Mouse (Mus musculus) thymus, postnatal 4 days (tissue): ENCODE measurements around the gene Tmem170.
"Not testable (repeated sequence)": the region's sequence is repeated elsewhere in the genome, so short reads cannot be mapped to it uniquely, and the experiment has no call there.

Experiments
- DNase-seq: peaks from one replicate; pipeline ENCODE4 v3.0.0; 2021

Tmem170 gene

GRCm38 (mm10) chr8:111871278-111871677 is 5.3 kb downstream of the Tmem170 start:
- DNase-seq = no peak

GRCm38 (mm10) chr8:111870379-111870778 is 6.2 kb downstream of the Tmem170 start:
- DNase-seq = no peak

- DNase-seq = no peak
Measured at GRCm38 (mm10) chr8:111868664-111869063, 7.9 kb downstream of the Tmem170 start.

GRCm38 (mm10) chr8:111865857-111866256 is 10.7 kb downstream of the Tmem170 start:
- DNase-seq = no peak

GRCm38 (mm10) chr8:111865130-111865852 is 11.3 kb downstream of the Tmem170 start:
- no peak for DNase-seq

GRCm38 (mm10) chr8:111864648-111865047 is 11.9 kb downstream of the Tmem170 start:
- no peak for DNase-seq

GRCm38 (mm10) chr8:111863280-111863679 is 13.3 kb downstream of the Tmem170 start:
- DNase-seq = no peak

GRCm38 (mm10) chr8:111855977-111856376 is 20.6 kb downstream of the Tmem170 start:
- DNase-seq = no peak

- DNase-seq = peak; percentile 95
Measured at GRCm38 (mm10) chr8:111853861-111854501, 22.6 kb downstream of the Tmem170 start, which contains the start of gene Cfdp1. TSS of gene Cfdp1 (minus strand) at chr8:111854291.

GRCm38 (mm10) chr8:111853219-111853618 is 23.3 kb downstream of the Tmem170 start:
- not testable (repeated sequence) for DNase-seq

GRCm38 (mm10) chr8:111846746-111847145 is 29.8 kb downstream of the Tmem170 start:
- DNase-seq = no peak

GRCm38 (mm10) chr8:111835540-111835939 is 41.0 kb downstream of the Tmem170 start:
- DNase-seq = no peak

GRCm38 (mm10) chr8:111834011-111834410 is 42.5 kb downstream of the Tmem170 start:
- no peak for DNase-seq

- DNase-seq = no peak
Measured at GRCm38 (mm10) chr8:111832983-111833382, 43.6 kb downstream of the Tmem170 start.

- DNase-seq = no peak
Measured at GRCm38 (mm10) chr8:111831996-111832395, 44.6 kb downstream of the Tmem170 start.

- no peak for DNase-seq
Measured at GRCm38 (mm10) chr8:111828595-111828994, 48.0 kb downstream of the Tmem170 start.

- peak; percentile 24 for DNase-seq
Measured at GRCm38 (mm10) chr8:111825219-111825618, 51.3 kb downstream of the Tmem170 start.

- no peak for DNase-seq
Measured at GRCm38 (mm10) chr8:111824334-111824733, 52.2 kb downstream of the Tmem170 start.

- DNase-seq = peak; percentile 59
Measured at GRCm38 (mm10) chr8:111821199-111821598, 55.4 kb downstream of the Tmem170 start.

GRCm38 (mm10) chr8:111820691-111821090 is 55.9 kb downstream of the Tmem170 start:
- no peak for DNase-seq

GRCm38 (mm10) chr8:111820018-111820417 is 56.5 kb downstream of the Tmem170 start:
- DNase-seq = no peak

GRCm38 (mm10) chr8:111818556-111818955 is 58.0 kb downstream of the Tmem170 start:
- no peak for DNase-seq

- no peak for DNase-seq
Measured at GRCm38 (mm10) chr8:111815078-111815477, 61.5 kb downstream of the Tmem170 start.

GRCm38 (mm10) chr8:111813818-111814217 is 62.7 kb downstream of the Tmem170 start:
- DNase-seq = no peak
